Mouse (Mus musculus): ENCODE measurements around the gene Pom121l2. TPM values are rescaled to one million over a fixed set of nuclear protein-coding genes. Genes with fewer than 3 reads are reported as not detected.
"Not testable (repeated sequence)": the region's sequence is repeated elsewhere in the genome, so short reads cannot be mapped to it uniquely, and the experiment has no call there.

Pom121l2 gene
- polyA plus RNA-seq, 1 experiment from 2014 or later = 0.31 TPM

GRCm38 (mm10) chr13:22029928-22030327, 48.9 kb downstream of the Pom121l2 start:
- DNase-seq (ENCODE audit: low spot score) (peak; percentile 66), ATAC-seq (ENCODE audit: insufficient number of reproducible peaks, low FRiP score, low TSS enrichment, low read depth) (no peak)
- Histone ChIP-seq H3K27me3 (ENCODE audit: control insufficient read depth, insufficient read depth, low read length) (no peaks in the 10 kb centered on the region), H3K9ac (ENCODE audit: low read length) (no peak overlapping the region), H3K9me3 (ENCODE audit: control insufficient read depth, low read length) (no peaks in the 10 kb centered on the region), H3K27ac (replicated peaks; ENCODE audit: low read depth, low read length) (no peak overlapping the region), H3K4me3 (ENCODE audit: low read depth, low read length) (no peak overlapping the region), H3K4me2 (ENCODE audit: low read depth, severe bottlenecking) (no peak overlapping the region), H3K4me1 (ENCODE audit: control insufficient read depth, insufficient read depth, low read length) (no peaks in the 10 kb centered on the region), H3K36me3 (ENCODE audit: control insufficient read depth, insufficient read depth, low read length) (no peaks in the 10 kb centered on the region)
- WGBS = 35% methylated on average over 8 of the region's 8 CpGs

GRCm38 (mm10) chr13:22030493-22030892, 49.5 kb downstream of the Pom121l2 start:
- H3K4me2 ChIP-seq (ENCODE audit: low read depth, severe bottlenecking) = no peak overlapping the region
- 19% methylated on average over 4 of the region's 4 CpGs for WGBS

GRCm38 (mm10) chr13:22033741-22034442, 52.9 kb downstream of the Pom121l2 start:
- Histone ChIP-seq H3K27me3 (ENCODE audit: control insufficient read depth, insufficient read depth, low read length) (no peaks in the 10 kb centered on the region), H3K4me2 (ENCODE audit: low read depth, severe bottlenecking) (peak overlapping the region; percentile 54), H3K9me3 (ENCODE audit: control insufficient read depth, low read length) (no peaks in the 10 kb centered on the region), H3K9ac (ENCODE audit: low read length) (peak overlapping the region; percentile 22; the same call in 1 of the 2 replicates), H3K4me3 (ENCODE audit: low read depth, low read length) (peak overlapping the region; percentile 37), H3K27ac (replicated peaks; ENCODE audit: low read depth, low read length) (peak overlapping the region; percentile 96), H3K36me3 (ENCODE audit: control insufficient read depth, insufficient read depth, low read length) (no peaks in the 10 kb centered on the region), H3K4me1 (ENCODE audit: control insufficient read depth, insufficient read depth, low read length) (peaks cover 7% of the 10 kb centered on the region)
- ATAC-seq (ENCODE audit: insufficient number of reproducible peaks, low FRiP score, low TSS enrichment, low read depth) (no peak), DNase-seq (ENCODE audit: low spot score) (peak; percentile 36)
- WGBS = 55% methylated on average over 5 of the region's 5 CpGs

More at GRCm38 (mm10) chr13:22030493-22030892, 49.5 kb downstream of the Pom121l2 start:
- Histone ChIP-seq H3K4me1 (ENCODE audit: control insufficient read depth, insufficient read depth, low read length) (no peaks in the 10 kb centered on the region), H3K4me3 (ENCODE audit: low read depth, low read length) (no peak overlapping the region), H3K36me3 (ENCODE audit: control insufficient read depth, insufficient read depth, low read length) (no peaks in the 10 kb centered on the region), H3K27me3 (ENCODE audit: control insufficient read depth, insufficient read depth, low read length) (no peaks in the 10 kb centered on the region), H3K9ac (ENCODE audit: low read length) (no peak overlapping the region), H3K27ac (replicated peaks; ENCODE audit: low read depth, low read length) (no peak overlapping the region), H3K9me3 (ENCODE audit: control insufficient read depth, low read length) (no peaks in the 10 kb centered on the region)
- DNase-seq (ENCODE audit: low spot score) = no peak
- ATAC-seq (ENCODE audit: insufficient number of reproducible peaks, low FRiP score, low TSS enrichment, low read depth) = no peak

GRCm38 (mm10) chr13:22034443-22035266, 53.7 kb downstream of the Pom121l2 start:
- H3K27ac ChIP-seq (replicated peaks; ENCODE audit: low read depth, low read length) = peak overlapping the region; percentile 96
- peaks cover 7% of the 10 kb centered on the region for H3K4me1 ChIP-seq (ENCODE audit: control insufficient read depth, insufficient read depth, low read length)
- ATAC-seq (ENCODE audit: insufficient number of reproducible peaks, low FRiP score, low TSS enrichment, low read depth) (no peak), DNase-seq (ENCODE audit: low spot score) (peak; percentile 67)
- no peaks in the 10 kb centered on the region for H3K27me3 ChIP-seq (ENCODE audit: control insufficient read depth, insufficient read depth, low read length)
- peak overlapping the region; percentile 37 for H3K4me3 ChIP-seq (ENCODE audit: low read depth, low read length)
- H3K4me2 ChIP-seq (ENCODE audit: low read depth, severe bottlenecking) = peak overlapping the region; percentile 54
- no peaks in the 10 kb centered on the region for H3K36me3 ChIP-seq (ENCODE audit: control insufficient read depth, insufficient read depth, low read length)
- 1% methylated on average over 9 of the region's 14 CpGs for WGBS
- H3K9ac ChIP-seq (ENCODE audit: low read length) = peak overlapping the region; percentile 90
- no peaks in the 10 kb centered on the region for H3K9me3 ChIP-seq (ENCODE audit: control insufficient read depth, low read length)

GRCm38 (mm10) chr13:22035267-22036148, 54.5 kb downstream of the Pom121l2 start, which contains the start of the genes Hist1h2ah and Hist1h2bk:
TSS of gene Hist1h2ah (minus strand) at chr13:22035568.
TSS of gene Hist1h2bk (plus strand) at chr13:22035870.
- peak; percentile 89 for DNase-seq (ENCODE audit: low spot score)

GRCm38 (mm10) chr13:22036149-22036956, 55.4 kb downstream of the Pom121l2 start:
- Histone ChIP-seq H3K27ac (replicated peaks; ENCODE audit: low read depth, low read length) (peak overlapping the region; percentile 96), H3K9me3 (ENCODE audit: control insufficient read depth, low read length) (no peaks in the 10 kb centered on the region), H3K4me3 (ENCODE audit: low read depth, low read length) (peak overlapping the region; percentile 37), H3K4me1 (ENCODE audit: control insufficient read depth, insufficient read depth, low read length) (peaks cover 7% of the 10 kb centered on the region), H3K27me3 (ENCODE audit: control insufficient read depth, insufficient read depth, low read length) (no peaks in the 10 kb centered on the region), H3K36me3 (ENCODE audit: control insufficient read depth, insufficient read depth, low read length) (no peaks in the 10 kb centered on the region), H3K9ac (ENCODE audit: low read length) (peak overlapping the region; percentile 79), H3K4me2 (ENCODE audit: low read depth, severe bottlenecking) (peak overlapping the region; percentile 62)
- WGBS = 5% methylated on average over 17 of the region's 23 CpGs
- ATAC-seq (ENCODE audit: insufficient number of reproducible peaks, low FRiP score, low TSS enrichment, low read depth) = 0 out of 2 replicates have a peak, but pooled peaks have one; percentile 0
- DNase-seq (ENCODE audit: low spot score) = peak; percentile 76

More at GRCm38 (mm10) chr13:22035267-22036148, 54.5 kb downstream of the Pom121l2 start, which contains the start of the genes Hist1h2ah and Hist1h2bk:
- not testable (repeated sequence) for H3K9me3 ChIP-seq (ENCODE audit: control insufficient read depth, low read length); H3K4me1 ChIP-seq (ENCODE audit: control insufficient read depth, insufficient read depth, low read length); H3K36me3 ChIP-seq (ENCODE audit: control insufficient read depth, insufficient read depth, low read length); H3K27me3 ChIP-seq (ENCODE audit: control insufficient read depth, insufficient read depth, low read length)
- peak; percentile 98 for ATAC-seq (ENCODE audit: insufficient number of reproducible peaks, low FRiP score, low TSS enrichment, low read depth)
- Histone ChIP-seq H3K4me3 (ENCODE audit: low read depth, low read length) (peak within 1 kb of the TSS; percentile 37), H3K27ac (replicated peaks; ENCODE audit: low read depth, low read length) (peak within 1 kb of the TSS; percentile 96), H3K9ac (ENCODE audit: low read length) (peak within 1 kb of the TSS; percentile 90), H3K4me2 (ENCODE audit: low read depth, severe bottlenecking) (peak within 1 kb of the TSS; percentile 62)
- WGBS = 0% methylated on average over 23 of the region's 69 CpGs

GRCm38 (mm10) chr13:22036986-22037385, 56.0 kb downstream of the Pom121l2 start:
- DNase-seq (ENCODE audit: low spot score) (no peak), ATAC-seq (ENCODE audit: insufficient number of reproducible peaks, low FRiP score, low TSS enrichment, low read depth) (no peak)
- WGBS = 65% methylated on average over 3 of the region's 3 CpGs
- H3K27me3 ChIP-seq (ENCODE audit: control insufficient read depth, insufficient read depth, low read length) = no peaks in the 10 kb centered on the region
- H3K36me3 ChIP-seq (ENCODE audit: control insufficient read depth, insufficient read depth, low read length) = no peaks in the 10 kb centered on the region
- no peaks in the 10 kb centered on the region for H3K9me3 ChIP-seq (ENCODE audit: control insufficient read depth, low read length)
- peaks cover 7% of the 10 kb centered on the region for H3K4me1 ChIP-seq (ENCODE audit: control insufficient read depth, insufficient read depth, low read length)
- peak overlapping the region; percentile 37; the same call in 1 of the 2 replicates for H3K4me3 ChIP-seq (ENCODE audit: low read depth, low read length)
- peak overlapping the region; percentile 96 for H3K27ac ChIP-seq (replicated peaks; ENCODE audit: low read depth, low read length)
- H3K9ac ChIP-seq (ENCODE audit: low read length) = peak overlapping the region; percentile 79
- H3K4me2 ChIP-seq (ENCODE audit: low read depth, severe bottlenecking) = peak overlapping the region; percentile 62

Measured in limb, embryonic 11.5 days (tissue).